Mouse (Mus musculus): ENCODE measurements around the gene Rasal1.

The Rasal1 gene

DNA sequence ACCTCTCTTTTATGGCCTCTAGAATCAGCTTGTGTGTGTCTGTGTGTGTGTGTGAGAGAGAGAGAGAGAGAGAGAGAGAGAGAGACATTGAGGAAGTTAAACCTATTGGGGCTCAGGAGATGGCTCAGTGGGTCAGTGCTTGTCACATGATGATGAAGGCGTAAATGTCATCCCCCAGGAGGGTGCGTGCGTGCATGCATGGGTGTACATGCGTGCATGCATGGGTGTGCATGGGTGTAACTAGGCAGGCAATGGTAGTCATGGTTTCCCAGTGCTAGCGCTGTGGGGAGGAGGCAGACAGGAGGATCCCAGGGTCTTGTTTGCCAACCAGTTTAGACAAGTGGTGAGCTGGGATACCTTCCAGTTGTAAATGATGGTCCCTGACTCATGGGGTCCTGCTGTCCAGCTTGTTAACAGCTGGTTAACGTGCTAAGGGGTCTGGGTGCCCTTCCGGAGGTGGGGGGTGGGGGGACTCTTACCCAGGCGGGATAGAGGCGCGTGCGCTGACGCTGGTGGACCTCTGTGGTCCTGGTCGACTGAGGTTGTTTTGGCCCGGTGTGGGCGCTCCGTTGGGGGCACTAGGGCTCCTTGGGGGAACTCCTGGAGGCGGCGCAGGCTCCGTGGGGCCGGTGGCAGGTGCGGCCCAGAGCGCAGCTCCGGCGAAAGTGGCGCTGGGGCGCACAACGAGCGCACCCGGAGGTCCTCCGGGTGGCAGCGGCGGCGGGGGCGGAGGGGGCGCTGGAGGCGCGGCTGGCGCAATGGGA is 45.5 kb downstream of the Rasal1 start:
- DNase-seq (ENCODE audit: low spot score in 2 of 2) = peak in 1 of 2 experiments; percentile 87

DNA sequence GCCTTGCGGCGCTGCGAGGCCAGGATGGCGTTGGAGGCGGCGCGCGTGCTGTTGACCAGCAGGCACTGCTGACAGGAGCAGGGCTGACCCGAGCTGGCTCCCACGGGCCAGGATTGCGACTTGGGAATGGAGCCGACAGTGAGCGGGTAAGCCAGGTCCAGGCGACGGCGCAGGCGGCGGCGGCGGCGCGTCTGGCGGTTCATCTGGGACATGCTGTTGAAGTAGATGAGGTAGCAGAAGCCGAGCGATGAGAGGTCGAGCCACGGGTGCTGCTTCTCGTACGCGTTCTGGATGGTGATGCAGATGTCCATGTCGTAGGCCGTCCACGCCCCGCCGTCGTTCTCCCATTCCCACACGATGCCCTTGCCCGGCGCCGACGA is 46.1 kb downstream of the Rasal1 start:
- no peak for DNase-seq (ENCODE audit: low spot score in 2 of 2)

DNA sequence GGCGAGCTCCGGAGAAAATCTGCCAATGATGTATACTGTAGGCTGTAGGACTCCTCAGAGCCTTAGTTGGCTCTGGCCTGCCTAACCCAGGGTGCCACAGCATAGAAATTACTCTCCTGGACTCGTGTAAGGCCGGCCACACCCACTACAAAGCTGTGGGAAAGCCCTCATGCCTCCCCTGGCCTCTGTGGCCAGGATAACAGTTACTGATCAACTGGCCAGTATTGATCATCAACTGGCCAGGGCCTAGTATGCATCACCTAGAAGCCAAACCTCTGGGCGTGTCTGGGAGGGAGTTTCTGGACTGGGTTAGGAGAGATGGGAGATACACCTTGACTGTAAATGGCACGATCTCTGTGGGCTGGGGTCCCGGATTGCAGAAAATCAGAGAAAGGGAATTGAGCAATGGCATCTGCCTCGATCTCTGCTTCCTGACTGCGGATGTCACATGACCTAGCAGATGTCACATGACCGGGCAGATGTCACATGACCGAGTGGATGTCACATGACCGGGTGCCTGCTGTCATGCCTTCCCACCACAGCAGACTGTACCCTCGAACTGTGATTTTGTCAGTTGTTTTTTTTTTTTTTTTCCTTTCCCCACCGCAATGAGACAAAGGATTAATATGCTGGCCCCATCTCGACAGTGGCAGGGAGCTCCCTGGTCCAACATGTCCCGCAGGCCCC is 47.6 kb downstream of the Rasal1 start:
- DNase-seq (ENCODE audit: low spot score in 2 of 2) = peak in 1 of 2 experiments; percentile 61

DNA sequence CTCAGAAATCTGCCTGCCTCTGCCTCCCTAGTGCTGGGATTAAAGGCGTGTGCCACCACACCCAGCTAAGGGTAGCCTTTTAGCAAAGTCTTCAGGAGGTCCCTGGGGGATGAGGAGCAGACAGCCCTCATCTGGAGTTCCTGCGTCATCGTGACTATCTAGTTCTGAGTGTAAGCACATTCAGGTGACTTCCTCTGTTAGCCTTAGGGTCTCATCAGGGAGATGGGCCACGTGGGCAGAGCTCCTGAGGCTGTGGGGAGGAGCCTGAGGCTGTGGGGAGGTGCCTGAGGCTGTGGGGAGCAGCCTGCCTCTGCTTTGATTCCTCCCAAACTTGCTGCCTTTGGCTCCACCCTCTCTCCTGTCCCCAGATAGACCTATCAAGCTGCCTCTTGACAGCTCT is 48.3 kb downstream of the Rasal1 start:
- DNase-seq (ENCODE audit: low spot score in 2 of 2) = peak in 1 of 2 experiments; percentile 83

DNA sequence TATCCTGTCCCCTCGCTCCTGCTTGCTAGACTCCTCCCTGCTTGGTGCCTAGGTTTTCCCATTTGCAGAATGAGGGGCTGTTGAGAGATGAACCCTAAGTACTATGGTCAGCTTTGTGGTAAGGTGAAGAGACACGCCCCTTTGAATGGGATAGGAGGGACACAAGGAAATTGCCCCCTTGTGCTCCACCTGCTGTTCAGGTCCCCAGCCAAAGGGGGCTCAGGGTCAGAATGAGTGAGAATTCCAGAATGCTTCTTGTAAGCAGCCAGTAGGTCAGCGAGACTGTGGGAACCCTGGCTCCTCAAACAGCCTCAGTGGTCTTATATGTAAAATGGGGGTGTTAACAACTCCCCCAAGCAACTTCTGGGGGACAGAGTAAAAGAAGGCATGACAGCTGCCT is 49.6 kb downstream of the Rasal1 start:
- no peak for DNase-seq (ENCODE audit: low spot score in 2 of 2)

DNA sequence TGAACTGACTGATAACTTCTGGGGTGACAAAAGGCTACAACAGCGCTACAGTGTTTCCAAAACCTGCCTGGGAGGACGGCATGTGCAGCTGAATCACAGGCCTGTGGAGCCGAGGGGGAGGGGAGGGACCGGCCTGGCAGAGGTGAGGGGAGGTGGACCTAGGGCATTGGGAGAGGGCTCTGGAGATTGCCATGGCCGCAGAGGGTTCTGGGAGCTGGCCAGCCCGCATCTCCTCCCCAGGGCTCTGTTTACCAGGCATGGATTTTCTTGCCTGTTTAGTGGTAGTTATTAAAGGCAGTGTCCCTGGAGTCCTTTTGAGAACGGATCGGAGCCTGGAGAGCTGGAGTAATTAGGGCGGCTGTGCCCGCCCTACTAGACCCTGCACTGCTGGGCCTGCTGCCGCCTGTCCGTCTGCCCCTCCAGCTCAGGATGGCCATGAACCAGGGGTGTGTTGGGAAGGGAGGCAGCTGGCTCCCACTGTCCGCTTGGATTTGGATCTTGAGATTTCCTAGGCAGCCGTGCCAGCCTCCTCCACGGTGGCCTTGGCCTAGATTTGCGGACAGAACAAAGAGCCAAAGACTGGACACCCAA is 50.3 kb downstream of the Rasal1 start:
- no peak for DNase-seq (ENCODE audit: low spot score in 2 of 2)

DNA sequence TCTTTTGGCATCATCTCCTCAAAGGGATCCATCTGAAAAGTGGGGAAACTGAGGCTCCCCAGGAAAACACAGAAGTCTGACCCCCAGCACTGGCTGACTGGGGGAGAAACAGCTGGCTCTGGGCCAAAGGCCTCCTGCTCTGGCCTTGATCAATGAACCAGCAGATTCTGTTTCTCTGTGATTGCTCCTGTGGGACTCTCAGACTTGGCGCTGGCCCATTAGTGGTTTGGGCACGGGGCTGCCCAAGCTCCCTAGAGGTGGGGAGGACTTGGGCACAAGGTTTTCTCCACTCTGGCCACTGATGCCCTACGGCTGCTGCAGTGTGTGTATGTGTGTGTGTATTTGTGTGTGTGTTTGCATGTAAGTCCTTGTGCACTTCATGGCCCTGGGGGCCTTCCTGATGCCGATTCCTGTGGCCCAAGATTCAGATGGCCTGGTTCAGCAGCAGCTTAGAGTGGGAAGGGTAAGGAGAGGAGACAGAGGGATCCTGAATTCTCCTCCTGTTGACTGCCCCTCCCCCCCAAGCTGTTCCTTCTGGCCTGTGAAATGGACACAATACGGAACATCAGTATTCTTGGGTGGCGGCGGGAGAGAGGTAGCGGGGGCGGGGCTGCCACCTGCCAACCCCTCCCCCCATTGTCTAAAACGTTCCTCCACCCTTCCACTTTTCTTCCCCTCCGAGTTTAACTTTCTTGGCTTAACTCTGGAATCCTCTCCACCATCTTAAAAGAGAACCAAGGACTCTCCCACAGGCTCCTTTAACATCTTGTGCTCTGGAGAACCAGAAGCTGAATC is 52.6 kb downstream of the Rasal1 start:
- no peak for DNase-seq (ENCODE audit: low spot score in 2 of 2)

DNA sequence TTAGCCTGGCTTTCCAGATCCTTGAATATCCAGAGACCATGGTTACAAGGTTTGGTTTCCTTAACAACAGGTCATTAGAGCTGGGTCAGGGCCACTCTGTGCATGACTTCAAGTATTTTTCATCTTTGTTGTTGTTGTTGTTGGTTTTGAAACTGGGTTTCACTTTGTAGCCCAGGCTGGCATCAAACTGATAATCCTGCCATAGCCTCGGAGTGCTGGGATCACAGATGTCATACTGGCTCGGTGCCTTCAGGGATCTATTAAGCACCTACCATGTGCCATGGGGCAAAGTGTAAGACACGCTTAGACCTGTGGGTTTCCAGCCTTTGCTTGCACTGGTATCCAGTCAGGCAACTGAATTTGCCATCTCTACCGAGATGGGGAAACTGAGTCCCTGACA is 53.8 kb downstream of the Rasal1 start:
- no peak for DNase-seq (ENCODE audit: low spot score in 2 of 2)

DNA sequence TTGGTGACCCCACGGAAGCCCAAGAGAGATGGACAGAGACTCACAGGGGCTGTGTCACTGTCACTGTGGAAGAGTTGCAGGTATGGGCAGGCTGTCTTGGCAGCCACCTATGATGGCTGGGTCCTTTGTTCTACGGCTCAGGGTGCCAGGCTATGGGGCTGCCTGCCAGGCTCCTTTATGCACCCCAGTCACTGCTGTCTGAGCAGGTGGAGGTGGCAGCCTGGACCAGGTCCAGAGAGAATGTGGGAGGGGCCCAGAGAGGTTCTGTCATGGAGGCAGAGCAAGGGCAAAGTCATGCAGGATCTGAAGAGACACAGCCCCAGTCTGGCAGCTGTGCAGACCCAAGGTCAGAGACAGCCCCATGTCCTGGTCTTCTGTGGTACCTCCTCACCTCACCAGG is 54.4 kb downstream of the Rasal1 start:
- DNase-seq (ENCODE audit: low spot score in 2 of 2) = no peak

DNA sequence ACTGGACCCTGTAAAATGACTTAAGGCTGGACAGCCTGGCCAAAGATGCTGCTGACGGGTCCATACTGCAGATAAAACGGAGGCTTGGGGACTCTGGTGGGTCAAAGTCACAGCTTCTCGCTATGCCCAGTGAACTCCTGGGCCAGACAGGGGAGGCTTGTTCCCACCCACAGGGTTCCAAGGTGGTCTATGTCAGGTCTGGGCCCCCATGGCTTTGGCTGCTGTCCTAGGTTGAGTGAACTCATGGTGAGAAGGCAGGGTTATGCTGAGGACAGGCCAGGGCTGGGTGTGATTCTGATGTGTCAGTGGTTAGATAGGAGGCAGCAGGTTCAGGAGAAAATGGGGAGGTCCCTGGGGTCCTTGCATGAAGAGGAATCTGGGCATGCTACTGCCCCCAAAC is 55.0 kb downstream of the Rasal1 start:
- no peak for DNase-seq (ENCODE audit: low spot score in 2 of 2)

DNA sequence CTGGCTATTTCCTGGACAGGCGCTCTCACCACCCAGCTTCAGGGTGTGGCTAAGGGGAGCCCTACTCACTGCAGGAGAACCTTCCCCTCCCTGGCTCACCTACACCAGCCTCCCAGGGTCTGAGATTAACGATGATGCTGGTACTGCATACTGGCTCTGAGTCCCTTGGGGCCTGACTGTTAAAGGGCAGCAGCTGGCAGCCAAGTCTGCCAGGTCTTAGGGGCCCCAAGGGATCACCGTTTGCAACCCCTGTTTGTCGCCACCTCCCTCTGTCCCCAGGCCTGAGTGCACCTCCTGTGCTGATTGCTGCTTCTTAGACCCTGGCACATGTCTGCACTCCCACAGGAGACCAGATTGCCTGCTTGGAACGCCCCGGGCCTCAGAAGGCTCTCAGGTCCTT is 55.8 kb downstream of the Rasal1 start:
- peak in 1 of 2 experiments; percentile 45 for DNase-seq (ENCODE audit: low spot score in 2 of 2)

DNA sequence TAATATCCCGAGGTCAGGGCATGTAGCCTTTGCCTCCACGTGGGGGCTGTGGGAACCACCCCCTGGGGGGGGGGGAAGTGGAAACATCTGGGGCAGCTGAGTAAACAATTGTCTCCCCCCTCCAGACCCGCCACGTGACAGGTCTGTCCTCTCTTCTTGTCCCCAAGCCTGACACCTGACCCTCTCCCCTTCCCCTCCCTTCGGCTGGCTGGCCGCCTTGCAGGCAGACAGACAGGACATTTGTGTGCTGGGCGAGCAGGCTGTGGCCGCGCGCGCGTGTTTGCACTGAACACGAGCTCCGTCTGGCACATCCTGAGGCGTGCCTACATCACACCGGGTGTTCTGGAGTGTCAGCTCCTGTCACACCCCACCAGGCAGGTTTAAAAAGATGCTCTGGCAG is 57.9 kb downstream of the Rasal1 start:
- peak; percentile 38 to 70 for DNase-seq (ENCODE audit: low spot score in 2 of 2)

DNA sequence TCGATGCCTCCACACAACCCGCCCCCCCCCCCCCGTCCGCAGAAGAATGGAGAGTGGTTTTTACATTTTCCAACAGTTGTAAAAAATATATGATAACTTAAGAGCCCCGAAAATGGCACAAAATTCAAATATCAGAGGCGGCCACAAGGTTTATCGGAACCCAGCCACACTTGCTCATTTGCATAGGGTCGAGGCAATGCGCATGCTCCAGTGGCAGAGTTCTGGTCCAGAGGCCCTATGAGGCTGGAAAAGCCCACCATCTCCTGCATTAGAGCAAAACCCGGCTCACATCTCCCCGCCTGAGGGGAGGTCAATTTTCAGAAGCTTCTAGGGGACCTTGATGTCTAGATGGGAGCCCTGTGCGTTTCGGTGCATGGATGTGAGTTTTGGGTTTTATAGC is 58.4 kb downstream of the Rasal1 start:
- peak in 1 of 2 experiments; percentile 48 for DNase-seq (ENCODE audit: low spot score in 2 of 2)

DNA sequence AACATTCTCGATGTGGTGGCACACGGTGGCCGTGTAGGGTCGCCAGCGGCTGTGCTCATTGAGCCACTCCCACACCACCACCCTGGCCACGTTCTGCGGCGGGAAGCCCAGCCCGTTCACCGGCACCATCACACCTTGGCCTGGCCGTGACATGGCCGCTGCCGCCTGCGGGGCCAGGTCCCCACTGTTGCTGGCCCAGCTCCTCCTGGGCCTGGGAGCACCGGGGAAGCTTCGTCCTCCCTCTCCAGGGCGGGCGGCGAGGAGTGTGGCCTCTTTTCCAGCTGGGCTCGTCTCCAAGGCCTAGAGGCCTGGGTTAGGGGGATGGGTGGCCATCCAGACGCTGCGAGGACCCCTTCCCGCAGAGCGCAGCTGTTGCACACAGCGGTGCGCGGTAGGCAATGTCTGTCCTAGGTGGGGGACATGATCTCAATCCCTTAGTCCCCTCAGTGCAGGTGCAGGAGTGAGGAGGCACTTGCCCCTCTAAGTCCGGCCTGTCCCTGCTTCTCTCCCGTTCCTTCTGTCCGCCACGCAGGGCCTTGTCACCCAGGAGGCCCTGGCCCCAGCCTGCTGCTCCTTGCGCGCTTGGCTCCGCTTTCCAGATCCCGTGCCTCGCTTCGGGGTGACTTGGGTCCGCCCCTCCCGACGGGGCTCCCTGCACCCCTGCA is 61.7 kb downstream of the Rasal1 start:
- no peak for DNase-seq (ENCODE audit: low spot score in 2 of 2)

DNA sequence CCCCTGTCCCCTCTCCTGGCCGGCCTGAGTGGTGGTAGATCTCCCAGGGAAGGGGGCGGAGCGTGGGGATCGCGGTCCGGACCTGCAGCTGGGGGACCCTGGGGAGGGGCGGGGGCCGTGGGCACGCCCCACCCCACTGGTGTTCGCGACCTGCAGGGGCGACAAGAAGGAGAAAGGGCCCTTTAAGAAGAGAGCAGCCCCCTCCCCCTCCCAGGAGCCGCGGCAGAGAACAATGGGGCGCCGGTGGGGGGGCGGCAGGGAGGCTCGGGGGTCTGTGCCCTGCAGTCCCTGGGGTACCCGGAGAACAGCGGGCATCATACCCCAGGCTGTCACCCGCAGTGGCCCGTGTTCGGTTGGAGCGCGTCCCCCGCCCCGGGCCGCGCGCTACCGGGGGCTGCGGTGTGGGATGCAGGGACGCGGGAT is 62.2 kb downstream of the Rasal1 start:
- no peak for DNase-seq (ENCODE audit: low spot score in 2 of 2)

DNA sequence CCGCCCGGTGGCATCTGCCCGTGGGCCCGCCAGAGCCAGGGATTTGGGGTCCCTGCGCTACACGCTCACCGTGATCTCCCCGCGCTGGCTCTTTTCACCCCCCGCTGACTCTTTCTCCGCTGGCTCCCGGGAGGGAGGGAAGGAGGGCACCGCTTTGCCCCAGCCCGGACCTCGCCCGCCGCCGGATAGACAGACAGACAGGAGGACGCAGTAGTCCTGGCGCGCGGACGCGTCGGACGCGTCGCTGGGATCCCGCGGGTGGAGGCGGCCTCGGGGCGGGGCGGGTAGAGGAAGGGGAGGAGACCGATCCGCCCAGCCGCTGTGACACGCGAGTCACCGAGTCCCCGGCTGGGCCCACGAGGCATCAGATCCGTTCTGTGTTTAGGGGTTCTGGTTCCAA is 62.8 kb downstream of the Rasal1 start:
- DNase-seq (ENCODE audit: low spot score in 2 of 2) = peak; percentile 54 to 74

DNA sequence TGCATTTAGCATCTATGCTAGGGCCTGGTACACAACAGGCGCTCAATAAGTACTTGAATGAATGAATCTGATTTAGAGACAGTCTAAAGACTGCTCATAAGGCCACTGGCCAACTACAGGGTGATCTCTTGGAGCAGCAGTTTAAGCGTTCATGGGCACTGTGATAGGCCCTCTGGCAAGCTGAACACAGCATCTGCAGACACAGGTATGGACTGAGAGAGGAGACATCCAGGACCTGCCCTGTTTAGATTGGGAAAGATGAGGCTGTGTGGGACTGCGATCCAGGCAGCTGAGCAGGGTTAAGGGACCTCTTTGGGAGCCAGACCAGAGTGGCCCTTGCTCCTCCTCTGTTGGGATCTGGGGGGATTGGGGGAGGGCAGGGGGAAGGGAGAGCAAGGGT is 63.2 kb downstream of the Rasal1 start, which contains the start of gene Dtx1:
TSS of gene Dtx1 (minus strand) at position 101 of the 400 bp plus-strand sequence.
- DNase-seq (ENCODE audit: low spot score in 2 of 2) = no peak

DNA sequence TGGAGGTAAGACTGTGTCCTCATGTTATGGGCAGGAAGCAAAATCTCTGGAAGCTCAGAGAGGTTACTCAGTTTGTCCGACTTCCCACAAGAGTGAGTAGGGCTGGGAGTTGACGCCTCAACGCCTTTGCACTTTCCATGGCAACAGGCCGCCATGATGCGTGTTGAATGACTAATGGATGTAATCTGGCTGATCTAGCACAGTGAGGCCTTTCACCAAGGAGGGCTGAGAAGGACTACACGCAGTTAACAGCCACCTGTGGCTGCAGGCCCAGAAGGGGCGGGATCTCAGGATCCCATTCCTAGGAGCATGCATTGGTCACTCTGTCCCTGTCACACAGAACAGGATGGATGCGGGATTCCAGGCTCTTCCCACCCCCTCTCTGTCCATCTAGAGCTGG is 64.1 kb downstream of the Rasal1 start:
- no peak for DNase-seq (ENCODE audit: low spot score in 2 of 2)

DNA sequence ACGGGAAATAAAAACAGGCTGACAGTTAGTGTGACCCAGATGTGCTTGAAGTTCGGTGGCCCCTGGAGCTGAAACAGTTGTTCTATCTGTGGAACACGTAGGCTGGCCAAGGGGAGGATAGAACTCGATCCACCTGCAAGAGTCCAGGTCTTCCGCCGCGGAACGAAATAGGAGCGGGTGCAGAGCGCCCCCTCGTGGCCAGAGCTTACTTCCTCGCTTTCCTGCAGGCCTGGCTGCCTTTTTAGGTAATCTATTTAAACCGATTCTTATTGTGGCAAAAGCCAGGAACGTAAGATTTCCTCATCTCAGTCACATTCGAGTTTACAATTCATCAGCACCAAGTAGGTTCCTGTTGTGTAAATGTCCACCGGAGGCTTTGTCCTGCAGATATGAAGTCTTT is 65.7 kb downstream of the Rasal1 start:
- peak; percentile 70 to 87 for DNase-seq (ENCODE audit: low spot score in 2 of 2)

DNA sequence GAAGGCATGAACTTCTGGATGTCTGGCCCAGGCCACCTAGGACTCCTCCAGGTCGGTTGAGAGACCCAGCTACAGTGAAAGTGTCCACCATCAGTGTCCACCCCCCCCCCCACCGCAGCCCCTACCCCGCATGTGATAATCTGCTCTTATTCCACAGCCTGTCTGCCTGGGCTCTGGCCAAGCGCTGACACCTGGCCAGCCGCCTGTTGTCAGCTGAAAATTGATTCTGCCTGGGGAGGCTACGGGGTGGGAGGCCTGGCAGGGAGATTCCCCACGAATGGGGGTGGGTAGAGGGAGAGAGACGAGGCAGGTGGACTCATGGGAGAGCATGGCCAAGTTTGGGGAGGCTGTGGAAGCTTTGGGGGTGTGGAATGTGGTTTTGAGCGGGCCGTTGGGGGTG is 68.5 kb downstream of the Rasal1 start:
- no peak for DNase-seq (ENCODE audit: low spot score in 2 of 2)

DNA sequence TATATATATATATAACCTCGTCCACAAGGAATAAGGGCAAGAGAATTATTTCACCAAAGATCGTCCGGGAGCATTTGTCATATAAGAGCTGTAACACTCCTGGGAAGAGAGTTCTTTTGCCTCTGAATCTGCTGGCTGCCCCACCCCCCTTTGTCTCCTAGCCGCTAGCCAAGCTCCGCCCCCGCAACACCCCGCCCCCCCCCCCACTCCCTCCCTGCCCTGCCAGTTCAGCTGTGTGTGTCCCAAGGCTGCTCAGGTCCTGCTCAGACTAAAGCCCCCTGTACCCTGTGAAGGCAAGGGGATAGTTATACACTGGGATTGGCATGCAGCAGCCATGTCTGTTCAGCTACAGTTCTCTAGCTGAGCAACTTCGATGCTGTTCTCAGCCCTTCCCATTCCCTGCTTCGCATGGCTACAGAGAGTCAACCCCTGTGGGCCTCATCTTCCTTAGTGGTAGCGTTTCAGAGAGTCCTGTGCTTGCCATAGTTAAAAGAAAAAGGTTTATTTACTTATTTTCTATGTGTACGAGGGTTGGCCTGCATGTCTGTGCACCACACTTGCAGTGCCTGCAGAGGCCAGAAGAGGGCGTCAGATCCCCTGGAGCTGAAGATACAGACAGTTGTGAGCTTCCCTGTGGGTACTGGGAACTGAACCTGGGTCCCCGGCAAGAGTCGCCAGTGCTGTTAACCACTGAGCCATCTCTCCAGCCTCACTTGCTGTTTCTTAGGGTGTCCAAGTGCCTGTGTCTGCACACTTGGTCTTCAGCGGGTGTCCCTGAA is 70.2 kb downstream of the Rasal1 start:
- DNase-seq (ENCODE audit: low spot score in 2 of 2) = no peak

Measured in natural killer cell, adult 2 months (primary cell).